Mouse (Mus musculus): Measurements from ENCODE around the gene Gtf2ird2. TPM values are rescaled to one million over a fixed set of nuclear protein-coding genes. Genes with fewer than 3 reads are reported as not detected.

Gene Gtf2ird2
- 4.1 and 4.2 TPM in 2 replicates for polyA plus RNA-seq (2015; fragmentation: Nextera tagmentation; extraction: Ambion mirVana)

DNA sequence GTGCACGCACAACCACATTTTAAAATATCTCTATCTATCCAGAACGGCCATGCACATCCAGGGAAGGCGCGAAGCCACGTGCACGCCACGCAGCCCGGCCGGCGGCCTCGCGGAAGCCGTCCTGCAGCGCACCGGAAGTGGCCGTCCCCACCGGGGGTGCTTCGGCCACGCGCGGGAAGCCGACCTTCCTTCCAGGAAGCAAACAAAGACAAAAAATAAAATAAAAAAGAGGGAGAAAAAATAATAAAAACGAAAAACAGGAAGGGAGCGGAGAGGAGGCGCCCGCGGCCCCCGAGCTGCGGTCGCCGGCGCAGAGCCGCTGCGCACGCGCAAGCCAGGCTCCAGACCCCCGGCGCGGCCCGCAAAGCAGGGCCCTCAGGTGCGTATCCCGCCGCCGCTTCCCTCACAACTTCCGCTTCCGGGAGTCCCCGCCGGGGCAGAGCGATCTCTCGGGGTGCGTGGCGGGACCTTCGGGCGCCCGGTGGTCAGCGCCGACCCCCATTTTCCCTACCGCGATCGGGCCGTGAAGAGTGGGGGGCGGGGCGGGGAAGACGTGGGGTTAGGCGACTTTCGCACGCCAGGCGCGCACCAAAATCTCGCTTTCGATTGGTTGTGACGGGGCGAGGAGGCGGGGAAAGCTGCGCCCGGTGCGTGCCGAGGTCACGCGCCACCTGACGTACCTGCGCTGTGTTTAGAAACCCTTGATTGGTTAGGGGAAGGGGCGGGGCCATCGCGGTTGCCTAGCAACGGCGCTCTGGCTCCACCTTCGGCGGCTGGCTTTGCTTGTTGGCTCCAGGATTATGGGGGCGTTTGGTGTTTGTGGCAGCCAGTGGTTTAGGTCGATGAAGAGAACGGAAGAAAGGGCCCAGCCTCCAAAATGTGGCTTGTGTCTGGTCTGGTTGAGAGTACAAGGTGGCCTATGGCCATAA lies at the start of gene Gtf2ird2:
Gtf2ird2 (plus strand) TSS at position 140 of the 929 bp plus-strand sequence.

DNA sequence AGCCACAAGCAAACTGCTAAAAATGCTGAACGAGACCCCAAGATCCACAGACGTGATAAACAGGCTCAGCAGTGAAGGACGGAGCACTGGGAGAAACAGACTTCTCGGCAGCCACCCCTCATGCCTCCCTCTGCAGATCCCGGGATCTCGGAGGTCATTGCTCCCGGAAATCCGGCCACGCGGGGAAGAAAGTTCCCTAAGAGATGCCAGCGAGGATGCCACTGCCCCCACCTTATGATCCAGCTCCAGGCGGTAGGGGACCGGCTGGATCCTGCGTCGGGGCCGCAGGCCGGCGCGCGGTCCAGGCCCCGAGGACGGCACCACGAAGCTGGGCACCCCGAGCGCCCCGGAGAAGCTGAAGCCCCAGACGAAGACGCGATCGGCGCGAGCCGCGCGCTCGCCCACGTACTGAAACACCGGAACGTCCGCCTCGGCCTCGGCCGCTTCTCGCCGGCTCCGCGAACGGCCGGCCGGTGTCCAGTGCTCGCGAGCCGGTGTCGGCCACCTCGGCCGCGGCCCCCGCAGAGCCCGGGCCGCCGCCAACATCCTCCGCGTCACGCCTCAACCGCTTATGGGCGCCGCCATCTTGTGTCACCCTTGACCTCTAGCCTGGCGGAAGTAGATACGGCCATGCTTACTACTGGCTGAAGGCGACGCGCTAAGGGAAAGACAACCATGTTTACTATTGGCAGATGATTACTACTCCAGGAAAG lies 7.5 kb upstream of the Gtf2ird2 start, which contains the start of gene Rcc1l:
Rcc1l (minus strand) TSS at position 606 of the 713 bp plus-strand sequence.

DNA sequence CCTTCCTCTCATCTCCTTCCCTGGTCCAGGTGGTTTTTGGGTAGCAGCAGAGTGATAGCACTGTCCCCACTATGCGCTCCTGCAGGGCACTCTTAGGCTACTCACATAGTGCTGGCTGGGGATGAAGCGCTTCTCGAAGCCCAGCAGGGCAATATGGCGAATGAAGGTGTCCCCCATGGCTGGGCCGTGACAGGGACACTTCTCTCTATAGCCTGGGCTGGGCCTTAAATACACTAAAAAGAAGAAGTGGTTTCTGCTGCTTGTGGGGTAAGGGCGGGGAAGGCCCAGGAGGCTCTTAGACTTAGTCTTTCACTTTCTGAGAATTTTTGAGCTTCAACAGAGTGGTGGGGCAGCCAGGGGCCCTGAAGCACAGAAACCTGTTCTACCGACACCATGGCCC lies 45.6 kb downstream of the Gtf2ird2 start, which contains the start of gene Ncf1:
Ncf1 (minus strand) TSS at position 235 of the 400 bp plus-strand sequence.

Other genes with a start within 250 kb of the Gtf2ird2 start
- gene Castor2, start 84.3 kb upstream of the Gtf2ird2 start, polyA plus RNA-seq (2015; fragmentation: Nextera tagmentation; extraction: Ambion mirVana), result 26.7 and 36.7 TPM in 2 replicates
- gene Rcc1l, start 7.2 kb upstream of the Gtf2ird2 start, polyA plus RNA-seq (2015; fragmentation: Nextera tagmentation; extraction: Ambion mirVana), result 17.0 and 19.1 TPM in 2 replicates
- gene Ncf1, start 45.6 kb downstream of the Gtf2ird2 start, polyA plus RNA-seq (2015; fragmentation: Nextera tagmentation; extraction: Ambion mirVana), result 3.9 and 5.2 TPM in 2 replicates
- gene Gtf2i, start 130.7 kb downstream of the Gtf2ird2 start, polyA plus RNA-seq (2015; fragmentation: Nextera tagmentation; extraction: Ambion mirVana), result 69.2 and 73.2 TPM in 2 replicates